Mouse (Mus musculus) gastrocnemius, postnatal 10 days (tissue): ENCODE results near the gene Abr. TPM values are rescaled to one million over a fixed set of nuclear protein-coding genes. Genes with fewer than 3 reads are reported as not detected.

Source experiments
- DNase-seq: peaks from one replicate; pipeline ENCODE4 v3.0.0; 2021; ENCODE audit warnings: mixed read lengths
- total RNA-seq, 2 experiments: library from RNA; stranded (reverse); gene quantifications; 2 replicates each; pipeline ENCODE4 v1.2.3; 2021

Abr gene
- total RNA-seq, 2 experiments from 2014 or later, result 23.9 to 27.0 TPM

GRCm38 (mm10) chr11:76516951-76517350 lies 105.2 kb downstream of the Abr start:
- DNase-seq, result no peak

GRCm38 (mm10) chr11:76515123-76515522 lies 107.0 kb downstream of the Abr start:
- no peak for DNase-seq

- DNase-seq, result no peak
Measured at GRCm38 (mm10) chr11:76510977-76511376, 111.1 kb downstream of the Abr start.

GRCm38 (mm10) chr11:76509751-76510723 lies 112.1 kb downstream of the Abr start:
- peak; percentile 47 for DNase-seq

- no peak for DNase-seq
Measured at GRCm38 (mm10) chr11:76508831-76509595, 113.1 kb downstream of the Abr start.

- DNase-seq, result no peak
Measured at GRCm38 (mm10) chr11:76508125-76508524, 114.0 kb downstream of the Abr start.

- no peak for DNase-seq
Measured at GRCm38 (mm10) chr11:76507302-76508124, 114.6 kb downstream of the Abr start.

GRCm38 (mm10) chr11:76506514-76507228 lies 115.4 kb downstream of the Abr start:
- peak; percentile 37 for DNase-seq

- no peak for DNase-seq
Measured at GRCm38 (mm10) chr11:76505106-76505505, 117.0 kb downstream of the Abr start.

- no peak for DNase-seq
Measured at GRCm38 (mm10) chr11:76504058-76504457, 118.1 kb downstream of the Abr start.

GRCm38 (mm10) chr11:76499987-76500386 lies 122.1 kb downstream of the Abr start:
- DNase-seq, result no peak

GRCm38 (mm10) chr11:76499564-76499963 lies 122.5 kb downstream of the Abr start:
- no peak for DNase-seq

GRCm38 (mm10) chr11:76497769-76498152 lies 124.4 kb downstream of the Abr start:
- no peak for DNase-seq

- no peak for DNase-seq
Measured at GRCm38 (mm10) chr11:76497066-76497768, 124.9 kb downstream of the Abr start.

GRCm38 (mm10) chr11:76496086-76496771 lies 125.9 kb downstream of the Abr start:
- DNase-seq, result no peak

- no peak for DNase-seq
Measured at GRCm38 (mm10) chr11:76495127-76496028, 126.7 kb downstream of the Abr start.

- peak; percentile 88 for DNase-seq
Measured at GRCm38 (mm10) chr11:76494360-76495126, 127.6 kb downstream of the Abr start.

- peak; percentile 34 for DNase-seq
Measured at GRCm38 (mm10) chr11:76493811-76494274, 128.3 kb downstream of the Abr start.
